Mouse (Mus musculus): ENCODE data around the gene Rcbtb2.

DNA sequence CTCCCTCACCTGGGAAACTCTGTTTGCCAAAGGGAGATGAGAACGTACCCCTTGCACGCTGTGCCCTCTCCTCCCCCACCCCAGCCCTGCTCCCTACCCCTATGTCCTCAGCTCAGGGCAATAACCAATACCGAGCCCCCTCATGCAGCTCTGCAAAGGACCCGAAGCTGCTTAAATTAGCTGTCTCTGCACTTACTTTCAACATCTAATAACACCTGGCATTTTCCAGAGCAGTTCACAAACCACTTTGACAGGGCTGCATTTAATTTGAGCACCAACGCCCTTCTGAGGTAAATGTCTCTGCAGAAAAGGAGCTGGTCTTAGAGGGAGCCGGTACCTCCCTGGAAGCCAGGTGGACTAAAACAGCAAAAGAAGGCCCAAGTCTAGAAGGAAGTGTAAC is 3.4 kb upstream of the Rcbtb2 start:
- no peak for TF ChIP-seq POLR2A (IDR thresholded peaks at IDR 0.05; ENCODE audit: borderline replicate concordance, insufficient read depth, low read length)
- TF ChIP-seq CTCF (IDR thresholded peaks at IDR 0.05; ENCODE audit: borderline replicate concordance, insufficient read depth, low read depth, low read length) = no peak
